Mouse (Mus musculus): ENCODE data around the gene Atl1.

Gene Atl1

GRCm38 (mm10) chr12:69892371-69893251, at the start of gene Atl1, which contains the start of gene Map4k5:
Atl1 (plus strand) TSS chr12:69892614.
Map4k5 (minus strand) TSS chr12:69893200.
- peak; percentile 88 for DNase-seq

GRCm38 (mm10) chr12:69843531-69844445, 48.6 kb upstream of the Atl1 start:
- no peak for DNase-seq

GRCm38 (mm10) chr12:69845722-69846121, 46.7 kb upstream of the Atl1 start:
- DNase-seq = no peak

GRCm38 (mm10) chr12:69846499-69846898, 45.9 kb upstream of the Atl1 start:
- no peak for DNase-seq

GRCm38 (mm10) chr12:69848083-69848878, 44.1 kb upstream of the Atl1 start:
- DNase-seq = no peak

- DNase-seq = no peak
Observed at GRCm38 (mm10) chr12:69852288-69852687, 40.1 kb upstream of the Atl1 start.

- DNase-seq = no peak
Observed at GRCm38 (mm10) chr12:69853387-69853786, 39.0 kb upstream of the Atl1 start.

- no peak for DNase-seq
Observed at GRCm38 (mm10) chr12:69853942-69854341, 38.5 kb upstream of the Atl1 start.

- DNase-seq = no peak
Observed at GRCm38 (mm10) chr12:69855641-69856300, 36.6 kb upstream of the Atl1 start.

GRCm38 (mm10) chr12:69856398-69856797, 36.0 kb upstream of the Atl1 start:
- no peak for DNase-seq

GRCm38 (mm10) chr12:69857597-69857996, 34.8 kb upstream of the Atl1 start:
- no peak for DNase-seq

- no peak for DNase-seq
Observed at GRCm38 (mm10) chr12:69858847-69859246, 33.6 kb upstream of the Atl1 start.

GRCm38 (mm10) chr12:69863505-69863904, 28.9 kb upstream of the Atl1 start:
- DNase-seq = no peak

- no peak for DNase-seq
Observed at GRCm38 (mm10) chr12:69864164-69864692, 28.2 kb upstream of the Atl1 start.

GRCm38 (mm10) chr12:69867338-69867737, 25.1 kb upstream of the Atl1 start:
- no peak for DNase-seq

GRCm38 (mm10) chr12:69871632-69872031, 20.8 kb upstream of the Atl1 start:
- no peak for DNase-seq

GRCm38 (mm10) chr12:69877842-69878363, 14.5 kb upstream of the Atl1 start:
- no peak for DNase-seq

- DNase-seq = no peak
Observed at GRCm38 (mm10) chr12:69879172-69879665, 13.2 kb upstream of the Atl1 start.

- no peak for DNase-seq
Observed at GRCm38 (mm10) chr12:69879739-69880138, 12.7 kb upstream of the Atl1 start.

GRCm38 (mm10) chr12:69881198-69881905, 11.1 kb upstream of the Atl1 start:
- DNase-seq = no peak

GRCm38 (mm10) chr12:69884053-69884452, 8.4 kb upstream of the Atl1 start:
- DNase-seq = no peak
